Mouse (Mus musculus) lung, postnatal 10 days (tissue): ENCODE measurements around the gene Rhcg.

Experiments
- DNase-seq: peaks from one replicate; pipeline ENCODE4 v3.0.0; 2021

Rhcg gene

GRCm38 (mm10) chr7:79547092-79547491 is 70.4 kb downstream of the Rhcg start:
- peak; percentile 82 for DNase-seq

- no peak for DNase-seq
Measured at GRCm38 (mm10) chr7:79545066-79545400, 72.4 kb downstream of the Rhcg start.

GRCm38 (mm10) chr7:79544281-79545065 is 73.0 kb downstream of the Rhcg start:
- DNase-seq: no peak
